Mouse (Mus musculus) megakaryocyte-erythroid progenitor cell, adult 5 weeks (primary cell): ENCODE data around the gene Ap1s1. TPM values are rescaled to one million over a fixed set of nuclear protein-coding genes. Genes with fewer than 3 reads are reported as not detected.

Experiments
- polyA plus RNA-seq: library from polyadenylated mRNA; stranded (reverse); fragments of >175 nt; gene quantifications from 2 replicates; pipeline ENCODE4 v1.2.3, GENCODE M21; 2012

The Ap1s1 gene
- polyA plus RNA-seq = 100 and 113 TPM in 2 replicates

DNA sequence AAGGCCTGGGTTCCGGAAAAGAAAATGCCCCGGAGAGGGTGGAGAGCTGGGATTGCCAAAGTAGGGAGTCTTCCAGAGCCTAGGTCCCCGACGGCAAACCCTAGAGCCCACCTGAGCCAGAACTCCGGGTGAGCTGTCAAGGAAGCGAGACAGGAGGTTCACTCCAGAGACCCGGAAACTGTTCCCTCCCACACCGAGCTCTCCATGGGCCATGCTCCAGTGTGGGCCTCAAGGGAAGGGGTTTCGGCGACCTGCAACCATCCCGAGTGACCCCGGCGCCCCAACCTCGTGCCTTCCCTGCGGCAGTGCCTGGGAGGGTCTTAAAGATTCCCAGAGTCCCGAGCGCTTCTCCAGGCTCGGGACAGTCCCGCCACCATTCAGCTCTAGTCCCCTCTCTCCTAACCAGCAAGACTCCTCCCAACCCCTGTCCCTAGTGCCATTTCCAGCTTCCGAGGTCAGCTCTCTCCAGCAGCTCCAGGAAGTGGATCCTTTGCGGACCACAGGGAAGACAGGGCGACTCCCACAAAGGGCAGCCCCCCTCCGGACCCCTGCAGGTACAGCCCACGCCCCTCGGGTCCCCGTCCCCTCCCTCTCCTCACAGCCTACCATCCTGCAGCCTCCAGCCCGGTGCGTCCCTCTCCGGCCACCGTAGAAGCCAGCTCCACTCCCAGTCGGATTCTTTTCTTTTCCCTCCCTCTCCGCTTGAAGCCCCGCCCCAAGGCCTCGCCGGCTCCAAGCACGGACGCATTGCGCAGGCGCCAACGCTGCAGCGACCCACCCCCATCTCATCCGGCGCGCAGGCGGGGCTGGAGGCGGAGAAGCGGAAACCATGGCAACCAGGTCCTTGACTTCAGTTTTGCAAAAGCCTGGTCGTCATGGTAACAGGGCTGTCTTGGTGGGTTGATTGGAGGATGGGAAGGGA lies at the start of gene Ap1s1:
TSS of gene Ap1s1 (minus strand) at position 734 of the 922 bp plus-strand sequence.

DNA sequence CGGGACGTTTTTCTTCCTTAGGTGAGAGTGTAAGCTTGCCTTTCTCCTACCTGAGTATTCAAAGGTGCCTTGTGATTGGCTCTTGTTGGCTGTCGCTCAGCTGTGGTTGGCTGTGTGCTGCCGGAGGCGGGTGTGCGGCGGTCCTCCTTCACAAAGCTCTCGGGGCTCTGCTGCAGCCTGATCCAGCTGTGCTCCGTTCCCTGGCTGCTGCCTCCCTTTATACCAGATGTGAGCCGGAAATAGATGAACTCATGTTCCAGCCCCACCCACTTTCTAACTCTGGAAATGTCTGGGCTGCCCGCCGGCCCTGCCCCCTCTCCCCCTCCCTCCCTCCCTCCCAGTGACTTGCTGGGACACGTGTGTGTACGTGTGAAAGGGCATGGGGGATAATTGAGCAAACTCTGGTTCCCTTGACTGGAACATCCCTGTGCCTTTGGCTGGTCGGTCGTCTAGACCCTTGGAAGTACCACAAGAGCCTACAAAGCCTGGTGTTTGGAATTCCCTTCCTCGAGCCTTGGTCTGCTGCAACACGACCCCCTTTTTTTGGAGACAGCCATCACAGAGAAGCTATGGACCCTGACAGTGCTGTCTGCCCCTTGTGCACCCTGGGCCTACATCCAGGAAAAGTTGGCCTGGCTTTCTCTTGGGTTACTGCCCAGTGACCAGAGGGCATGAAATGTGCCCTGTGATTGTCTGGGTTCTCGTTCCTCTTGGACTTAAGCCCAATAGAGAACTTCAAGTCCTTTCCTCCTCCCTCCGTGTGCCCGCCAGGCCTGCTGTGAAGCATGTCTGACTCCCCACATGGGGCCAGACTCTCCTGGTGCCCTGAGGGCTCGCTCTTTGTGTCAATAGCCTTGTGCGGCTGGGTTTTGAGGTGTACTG lies 26.4 kb upstream of the Ap1s1 start, which contains the start of gene Serpine1:
TSS of gene Serpine1 (minus strand) at position 190 of the 882 bp plus-strand sequence.

DNA sequence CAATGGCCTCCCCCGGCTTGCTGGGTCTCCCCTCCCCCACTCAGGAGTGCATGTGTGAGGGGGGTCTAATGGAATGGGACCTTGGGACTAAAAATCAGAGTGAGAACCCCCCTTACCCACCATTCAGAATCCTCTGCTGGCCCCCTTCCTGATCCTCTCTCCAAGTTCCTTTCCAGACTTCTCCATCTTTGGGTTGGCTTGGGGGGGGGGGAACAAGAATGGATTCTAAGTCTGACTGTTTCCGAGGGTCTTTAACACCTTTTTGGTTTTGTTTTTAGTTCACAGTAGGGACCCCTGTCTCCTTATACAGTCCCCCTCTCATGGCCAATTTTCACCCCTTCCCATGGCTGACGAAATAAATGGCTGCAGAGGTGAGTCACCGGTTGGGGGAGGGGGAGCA lies 19.8 kb downstream of the Ap1s1 start, which contains the start of gene Vgf:
TSS of gene Vgf (plus strand) at position 301 of the 400 bp plus-strand sequence.

DNA sequence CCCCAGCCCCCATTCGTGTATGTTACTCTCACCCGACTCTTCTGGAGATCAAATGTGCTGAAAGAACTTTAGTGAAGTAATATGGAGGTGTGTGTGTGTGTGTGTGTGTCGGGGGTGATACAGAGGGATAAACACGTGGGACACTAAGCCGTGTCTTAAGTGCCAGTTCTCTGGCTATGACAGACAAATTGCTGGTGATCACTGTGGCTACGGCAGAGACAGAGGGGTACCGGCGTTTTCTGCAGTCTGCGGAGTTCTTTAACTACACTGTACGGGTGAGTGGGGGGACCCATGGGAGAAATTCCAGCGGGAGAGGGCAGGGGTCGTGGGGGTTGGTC lies 58.0 kb downstream of the Ap1s1 start, which contains the start of gene Znhit1:
TSS of gene Znhit1 (minus strand) at position 88 of the 338 bp plus-strand sequence.

DNA sequence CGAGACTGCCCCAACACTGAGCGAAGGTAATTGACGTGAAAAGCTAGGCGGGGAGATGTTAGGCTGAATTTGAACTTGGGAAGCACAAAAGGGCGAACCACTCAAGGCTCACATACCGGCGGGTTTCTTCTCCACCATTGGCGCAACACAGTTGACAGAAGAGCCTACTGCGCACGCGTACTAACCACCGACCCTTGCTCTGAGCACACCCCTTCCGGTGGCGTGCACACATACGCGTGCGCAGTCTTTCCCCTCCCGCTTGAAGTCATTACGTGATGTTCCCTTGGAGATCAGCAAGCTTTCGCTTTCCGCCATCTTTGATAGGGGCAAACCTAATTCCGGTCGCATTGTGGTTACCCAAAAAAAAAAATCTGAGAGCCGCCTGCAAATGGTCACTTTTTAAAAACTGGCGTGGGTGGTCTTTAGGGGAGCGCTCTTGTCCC lies 59.2 kb downstream of the Ap1s1 start, which contains the start of gene Plod3:
TSS of gene Plod3 (plus strand) at position 325 of the 443 bp plus-strand sequence.

Other genes with a start within 250 kb of the Ap1s1 start
- gene Col26a1, start 162.9 kb downstream of the Ap1s1 start, polyA plus RNA-seq = not detected in 2 replicates
- gene Ift22, start 138.0 kb downstream of the Ap1s1 start, polyA plus RNA-seq = 8.9 and 12.9 TPM in 2 replicates
- 533 and 693 TPM in 2 replicates for gene Fis1, start 92.9 kb downstream of the Ap1s1 start, polyA plus RNA-seq
- gene Cldn15, start 79.5 kb downstream of the Ap1s1 start, polyA plus RNA-seq = 33.9 and 56.2 TPM in 2 replicates
- 152 and 221 TPM in 2 replicates for gene Plod3, start 59.1 kb downstream of the Ap1s1 start, polyA plus RNA-seq
- gene Znhit1, start 58.1 kb downstream of the Ap1s1 start, polyA plus RNA-seq = 324 and 404 TPM in 2 replicates
- 1.00 and 1.6 TPM in 2 replicates for gene Vgf, start 19.7 kb downstream of the Ap1s1 start, polyA plus RNA-seq
- gene Serpine1, start 26.1 kb upstream of the Ap1s1 start, polyA plus RNA-seq = 0.35 and 0.64 TPM in 2 replicates
- gene Trim56, start 70.1 kb upstream of the Ap1s1 start, polyA plus RNA-seq = 13.5 and 14.7 TPM in 2 replicates
- gene Muc3, start 103.2 kb upstream of the Ap1s1 start, polyA plus RNA-seq = not detected in 2 replicates
- 0.18 and 0.41 TPM in 2 replicates for gene Muc3a, start 166.3 kb upstream of the Ap1s1 start, polyA plus RNA-seq
- 46.0 and 66.5 TPM in 2 replicates for gene Ache, start 241.4 kb upstream of the Ap1s1 start, polyA plus RNA-seq
- gene Ufsp1, start 248.5 kb upstream of the Ap1s1 start, polyA plus RNA-seq = 33.9 and 57.2 TPM in 2 replicates